Mouse (Mus musculus) CH12.LX (cell line): ENCODE data around the gene Mag. TPM values are rescaled to one million over a fixed set of nuclear protein-coding genes. Genes with fewer than 3 reads are reported as not detected.

ENCODE experiments used
- DNase-seq: peaks from one replicate; pipeline ENCODE4 v3.0.0-alpha.2; 2013; ENCODE audit errors: extremely low read depth
- H3K27ac ChIP-seq: 2 replicates; pipeline ENCODE4 v1.5.1; 2012; ENCODE audit warnings: low read depth, mild to moderate bottlenecking, control low read depth, moderate library complexity; ENCODE audit not compliant: insufficient read depth
- H3K27me3 ChIP-seq: replicated peaks from 2 replicates; pipeline ENCODE3; 2012; ENCODE audit warnings: inconsistent platforms
- H3K36me3 ChIP-seq, 2 experiments: replicated peaks in 1 of 2; 2 replicates each; pipeline versions ENCODE3 to v1.6.1; 2012; ENCODE audit warnings: inconsistent platforms in 1 of 2, low read length in 1 of 2, mild to moderate bottlenecking in 1 of 2, mixed read lengths in 1 of 2, moderate library complexity in 1 of 2; ENCODE audit not compliant: control insufficient read depth in 1 of 2, insufficient read depth in 1 of 2
- H3K4me1 ChIP-seq, 2 experiments: 2 replicates each; pipeline ENCODE4 v1.6.1; 2012; ENCODE audit warnings: inconsistent platforms in 1 of 2, moderate library complexity in 1 of 2; ENCODE audit not compliant: insufficient read depth in 2 of 2, control insufficient read depth in 1 of 2
- H3K4me2 ChIP-seq: 2 replicates; pipeline ENCODE4 v1.6.1; 2012; ENCODE audit warnings: low read depth, mild to moderate bottlenecking, control low read depth; ENCODE audit not compliant: poor library complexity, insufficient read depth, severe bottlenecking
- H3K4me3 ChIP-seq, 3 experiments: fragments of 150-350 bp in 1 of 3; sonication (generic) in 1 of 3; replicated peaks in 1 of 3; 2 replicates each; pipeline versions ENCODE3 to v1.5.1; 2011 to 2012; ENCODE audit warnings: low read depth in 2 of 3, low read length in 2 of 3, mild to moderate bottlenecking in 2 of 3, moderate library complexity in 2 of 3, control low read depth in 1 of 3, improper control_type of control experiment in 1 of 3, inconsistent platforms in 1 of 3, mixed read lengths in 1 of 3; ENCODE audit not compliant: poor library complexity in 1 of 3
- H3K79me2 ChIP-seq: replicated peaks from 2 replicates; pipeline ENCODE4 v1.6.1; 2012; ENCODE audit warnings: mild to moderate bottlenecking, moderate library complexity; ENCODE audit not compliant: control insufficient read depth, poor library complexity, insufficient read depth, severe bottlenecking; ENCODE audit errors: extremely low read depth
- H3K9ac ChIP-seq: 2 replicates; pipeline ENCODE4 v1.6.1; 2012; ENCODE audit warnings: low read depth, mild to moderate bottlenecking, control low read depth, moderate library complexity; ENCODE audit not compliant: insufficient read depth
- H3K9me3 ChIP-seq: replicated peaks from 2 replicates; pipeline ENCODE3; 2012; ENCODE audit warnings: low read length, inconsistent platforms, mixed read lengths
- CHD1 ChIP-seq: IDR thresholded peaks from 2 replicates; pipeline ENCODE4 v1.6.1; 2012; ENCODE audit warnings: low read depth, low read length, improper control_type of control experiment, inconsistent platforms
- CHD2 ChIP-seq: IDR thresholded peaks from 2 replicates; pipeline ENCODE4 v1.6.1; 2011; ENCODE audit warnings: low read length, improper control_type of control experiment
- ELF1 ChIP-seq: IDR thresholded peaks from 2 replicates; pipeline ENCODE4 v1.6.1; 2014; ENCODE audit warnings: low read depth, mild to moderate bottlenecking, inconsistent platforms, low read length, improper control_type of control experiment
- KAT2A ChIP-seq: IDR thresholded peaks from 2 replicates; pipeline ENCODE4 v1.6.1; 2012; ENCODE audit warnings: low read length, improper control_type of control experiment, inconsistent platforms; ENCODE audit not compliant: insufficient replicate concordance
- MYC ChIP-seq: IDR thresholded peaks from 2 replicates; pipeline ENCODE4 v1.6.1; 2011; ENCODE audit warnings: low read depth, mild to moderate bottlenecking, improper control_type of control experiment, low read length
- NRF1 ChIP-seq: IDR thresholded peaks from 2 replicates; pipeline ENCODE4 v1.6.1; 2014; ENCODE audit warnings: low read depth, mild to moderate bottlenecking, inconsistent platforms, low read length, improper control_type of control experiment, moderate library complexity
- PAX5 ChIP-seq: IDR thresholded peaks from 2 replicates; pipeline ENCODE4 v1.6.1; 2012; ENCODE audit warnings: low read length, inconsistent platforms, mixed read lengths
- POLR2A ChIP-seq: IDR thresholded peaks from 2 replicates; pipeline ENCODE4 v1.6.1; 2011; ENCODE audit warnings: low read depth, mild to moderate bottlenecking, improper control_type of control experiment, low read length
- POLR2AphosphoS2 ChIP-seq: IDR thresholded peaks from 2 replicates; pipeline ENCODE4 v1.6.1; 2011; ENCODE audit warnings: low read depth, low read length, improper control_type of control experiment
- RAD21 ChIP-seq: IDR thresholded peaks from 2 replicates; pipeline ENCODE4 v1.6.1; 2011; ENCODE audit warnings: low read depth, mild to moderate bottlenecking, low read length, improper control_type of control experiment, moderate library complexity
- RCOR1 ChIP-seq: conservative IDR thresholded peaks from 2 replicates; pipeline ENCODE4 v1.6.1; 2012; ENCODE audit warnings: low read depth, mild to moderate bottlenecking, inconsistent platforms, low read length, improper control_type of control experiment
- TBP ChIP-seq: conservative IDR thresholded peaks from 2 replicates; pipeline ENCODE4 v1.6.1; 2011; ENCODE audit warnings: low read depth, low read length, improper control_type of control experiment
- TCF12 ChIP-seq: IDR thresholded peaks from 2 replicates; pipeline ENCODE4 v1.6.1; 2014; ENCODE audit warnings: low read depth, mild to moderate bottlenecking, inconsistent platforms, low read length, improper control_type of control experiment
- UBTF ChIP-seq: IDR thresholded peaks from 2 replicates; pipeline ENCODE4 v1.6.1; 2012; ENCODE audit warnings: low read depth, mild to moderate bottlenecking, inconsistent platforms, low read length, improper control_type of control experiment, moderate library complexity
- USF1 ChIP-seq: IDR thresholded peaks from 2 replicates; pipeline ENCODE4 v1.6.1; 2014; ENCODE audit warnings: low read depth, mild to moderate bottlenecking, inconsistent platforms, low read length, improper control_type of control experiment
- USF2 ChIP-seq: conservative IDR thresholded peaks from 2 replicates; pipeline ENCODE4 v1.6.1; 2011; ENCODE audit warnings: low read depth, low read length, improper control_type of control experiment
- ZC3H11A ChIP-seq: IDR thresholded peaks from 2 replicates; pipeline ENCODE4 v1.6.1; 2012; ENCODE audit warnings: low read depth, mild to moderate bottlenecking, inconsistent platforms, low read length, improper control_type of control experiment
- ZMIZ1 ChIP-seq: IDR thresholded peaks from 2 replicates; pipeline ENCODE4 v1.6.1; 2012; ENCODE audit warnings: low read depth, mild to moderate bottlenecking, inconsistent platforms, low read length, improper control_type of control experiment
- dilution Hi-C: fragments of 300-500 bp; cut with MboI; formaldehyde crosslinking; loops from 2 replicates; pipeline ENCODE4 v1.14.3; 2020; ENCODE audit warnings: low sequenced_read_pairs; ENCODE audit not compliant: extremely low pct_unique_long_range_greater_than_20kb, extremely low pct_ligation_motif_present
- in situ Hi-C: fragments of 300-500 bp; cut with MboI; formaldehyde crosslinking; loops from 3 replicates; pipeline ENCODE4 v1.14.3; 2019; ENCODE audit warnings: low sequenced_read_pairs, low pct_ligation_motif_present, low pct_unique_long_range_greater_than_20kb, mixed read lengths
- polyA plus RNA-seq: library from polyadenylated mRNA; unstranded; fragments of >175 nt; gene quantifications from 2 replicates; pipeline ENCODE4 v1.2.1, GENCODE M21; 2012; ENCODE audit warnings: low read depth; ENCODE audit not compliant: insufficient read length
- total RNA-seq, 2 experiments: library from RNA; depleted of rRNA; stranded (reverse); fragments of 300-350 nt in 1 of 2; fragments of >200 nt in 1 of 2; gene quantifications; 2 replicates each; pipeline ENCODE4 v1.2.3; 2012 to 2014

Gene Mag
- total and polyA plus RNA-seq, 3 experiments: 0.04 TPM; not detected in 2

DNA sequence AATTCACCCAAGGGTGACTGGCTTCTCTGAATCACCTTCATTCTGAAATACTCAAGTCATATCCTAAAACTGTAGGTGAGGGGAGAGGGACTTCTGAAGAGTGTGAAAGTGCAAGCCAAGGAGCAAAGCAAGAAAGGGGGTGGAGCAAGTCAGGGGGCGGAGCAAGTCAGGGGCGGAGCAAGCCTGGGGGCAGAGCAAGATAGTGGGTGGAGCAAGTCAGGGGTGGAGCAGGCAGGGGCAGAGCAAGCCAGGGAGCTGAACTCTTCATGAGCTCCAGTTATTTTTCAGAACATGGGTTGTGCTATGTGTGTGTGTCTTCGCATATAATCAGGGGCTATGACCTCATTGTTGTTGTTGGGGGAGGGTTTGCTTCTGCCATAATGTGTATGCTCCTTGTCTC, 5.5 kb upstream of the Mag start:
- in situ Hi-C loops (no loop called here), dilution Hi-C loops (no loop called here)
- TF ChIP-seq USF1 (no peak), RAD21 (no peak), CHD2 (no peak), POLR2AphosphoS2 (no peak), KAT2A (no peak), ZC3H11A (no peak), TCF12 (no peak), UBTF (no peak), CHD1 (no peak), USF2 (no peak), NRF1 (no peak), ZMIZ1 (no peak), TBP (no peak), MYC (no peak)
- no peak overlapping the region for H3K27ac ChIP-seq
- H3K36me3 ChIP-seq: no peaks in the 10 kb centered on the region
- peak; percentile 41 for DNase-seq
- H3K4me1 ChIP-seq: peaks cover 5 to 15% of the 10 kb centered on the region in 2 experiments; a peak in 3 of 4 replicates
- no peak overlapping the region for H3K4me3 ChIP-seq
- no peaks in the 10 kb centered on the region for H3K79me2 ChIP-seq
- no peaks in the 10 kb centered on the region for H3K9me3 ChIP-seq
- H3K4me2 ChIP-seq: no peak overlapping the region
- H3K9ac ChIP-seq: no peak overlapping the region
- H3K27me3 ChIP-seq: no peaks in the 10 kb centered on the region

DNA sequence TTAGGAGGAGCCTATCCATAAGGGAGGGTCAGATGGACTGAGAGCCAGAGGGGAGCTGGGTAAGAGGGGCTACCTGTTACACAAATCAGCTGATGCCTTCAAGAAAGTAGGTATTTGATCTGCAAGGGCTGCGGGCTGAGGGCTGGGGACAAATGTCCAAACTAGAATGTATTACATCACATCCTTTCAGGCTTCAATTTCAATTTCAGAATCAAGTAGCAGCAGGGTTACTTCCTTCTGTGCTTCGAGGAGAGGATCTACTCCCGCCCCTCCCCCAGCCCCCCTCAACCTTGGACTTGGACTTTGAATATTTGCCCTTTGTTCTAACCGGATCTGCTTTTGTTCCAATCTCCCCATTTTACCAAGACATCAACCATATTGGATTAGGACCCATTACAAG, 2.5 kb upstream of the Mag start:
- Histone ChIP-seq H3K36me3 (no peaks in the 10 kb centered on the region), H3K9me3 (no peaks in the 10 kb centered on the region), H3K27ac (no peak overlapping the region), H3K27me3 (no peaks in the 10 kb centered on the region), H3K79me2 (no peaks in the 10 kb centered on the region), H3K4me1 (peaks cover 5 to 15% of the 10 kb centered on the region in 2 experiments; a peak in 3 of 4 replicates), H3K4me2 (no peak overlapping the region), H3K9ac (no peak overlapping the region), H3K4me3 (no peak overlapping the region)
- no peak for DNase-seq
- in situ Hi-C loops: no loop called here
- TF ChIP-seq TBP (no peak), RCOR1 (no peak), CHD2 (no peak), PAX5 (no peak), POLR2A (no peak), ELF1 (no peak)
- dilution Hi-C loops: no loop called here
